Mouse (Mus musculus): ENCODE results near the gene Ankrd33. TPM values are rescaled to one million over a fixed set of nuclear protein-coding genes. Genes with fewer than 3 reads are reported as not detected.

Ankrd33 gene
- polyA plus RNA-seq, 1 experiment from 2014 or later, result not detected

GRCm38 (mm10) chr15:101123202-101123601 lies 7.6 kb downstream of the Ankrd33 start:
- 57% methylated on average over 2 of the region's 4 CpGs for WGBS
- H3K9ac ChIP-seq (ENCODE audit: low read depth, low read length), result no peak overlapping the region

GRCm38 (mm10) chr15:101125561-101125960 lies 10.0 kb downstream of the Ankrd33 start:
- H3K4me3 ChIP-seq (ENCODE audit: low read depth, low read length), result no peak overlapping the region
- DNase-seq (ENCODE audit: low spot score) (no peak), ATAC-seq (ENCODE audit: low read depth) (no peak)
- no peaks in the 10 kb centered on the region for H3K9me3 ChIP-seq (ENCODE audit: control insufficient read depth, low read length)
- H3K36me3 ChIP-seq (ENCODE audit: control insufficient read depth, insufficient read depth, low read length), result no peaks in the 10 kb centered on the region
- H3K4me1 ChIP-seq (ENCODE audit: control insufficient read depth, insufficient read depth, low read length), result peaks cover 18% of the 10 kb centered on the region
- no peak overlapping the region for H3K4me2 ChIP-seq (ENCODE audit: low read depth, low read length)
- no peak overlapping the region for H3K27ac ChIP-seq (replicated peaks; ENCODE audit: low read depth, low read length)
- 81% methylated on average over 6 of the region's 6 CpGs for WGBS
- H3K9ac ChIP-seq (ENCODE audit: low read depth, low read length), result no peak overlapping the region
- peaks cover 9% of the 10 kb centered on the region; the same call in 1 of the 2 replicates for H3K27me3 ChIP-seq (replicated peaks; ENCODE audit: control insufficient read depth, insufficient read depth, low read length)

More at GRCm38 (mm10) chr15:101123202-101123601, 7.6 kb downstream of the Ankrd33 start:
- Histone ChIP-seq H3K4me1 (ENCODE audit: control insufficient read depth, insufficient read depth, low read length) (peaks cover 4% of the 10 kb centered on the region), H3K9me3 (ENCODE audit: control insufficient read depth, low read length) (no peaks in the 10 kb centered on the region), H3K4me2 (ENCODE audit: low read depth, low read length) (no peak overlapping the region), H3K36me3 (ENCODE audit: control insufficient read depth, insufficient read depth, low read length) (no peaks in the 10 kb centered on the region), H3K4me3 (ENCODE audit: low read depth, low read length) (no peak overlapping the region), H3K27ac (replicated peaks; ENCODE audit: low read depth, low read length) (0 out of 2 replicates have a peak overlapping the region, but pooled peaks have one; percentile 39), H3K27me3 (replicated peaks; ENCODE audit: control insufficient read depth, insufficient read depth, low read length) (no peaks in the 10 kb centered on the region)
- ATAC-seq (ENCODE audit: low read depth) (no peak), DNase-seq (ENCODE audit: low spot score) (no peak)

GRCm38 (mm10) chr15:101126876-101127544 lies 11.5 kb downstream of the Ankrd33 start:
- DNase-seq (ENCODE audit: low spot score) (peak; percentile 73), ATAC-seq (ENCODE audit: low read depth) (peak; percentile 35; the same call in 1 of the 2 replicates)
- H3K4me2 ChIP-seq (ENCODE audit: low read depth, low read length), result no peak overlapping the region
- no peak overlapping the region for H3K27ac ChIP-seq (replicated peaks; ENCODE audit: low read depth, low read length)
- WGBS, result 72% methylated on average over 12 of the region's 12 CpGs
- no peaks in the 10 kb centered on the region for H3K9me3 ChIP-seq (ENCODE audit: control insufficient read depth, low read length)
- H3K4me3 ChIP-seq (ENCODE audit: low read depth, low read length), result no peak overlapping the region
- peaks cover 9% of the 10 kb centered on the region; the same call in 1 of the 2 replicates for H3K27me3 ChIP-seq (replicated peaks; ENCODE audit: control insufficient read depth, insufficient read depth, low read length)
- no peak overlapping the region for H3K9ac ChIP-seq (ENCODE audit: low read depth, low read length)
- H3K36me3 ChIP-seq (ENCODE audit: control insufficient read depth, insufficient read depth, low read length), result no peaks in the 10 kb centered on the region
- peaks cover 27% of the 10 kb centered on the region for H3K4me1 ChIP-seq (ENCODE audit: control insufficient read depth, insufficient read depth, low read length)

GRCm38 (mm10) chr15:101128181-101129089 lies 12.9 kb downstream of the Ankrd33 start, which contains the start of gene Acvrl1:
Acvrl1 (plus strand) TSS chr15:101128522.
- H3K27me3 ChIP-seq (replicated peaks; ENCODE audit: control insufficient read depth, insufficient read depth, low read length), result peaks cover 9% of the 10 kb centered on the region; the same call in 1 of the 2 replicates
- H3K36me3 ChIP-seq (ENCODE audit: control insufficient read depth, insufficient read depth, low read length), result no peaks in the 10 kb centered on the region
- H3K4me2 ChIP-seq (ENCODE audit: low read depth, low read length), result peak within 1 kb of the TSS; percentile 85
- peak within 1 kb of the TSS; percentile 69 for H3K9ac ChIP-seq (ENCODE audit: low read depth, low read length)
- no peaks in the 10 kb centered on the region for H3K9me3 ChIP-seq (ENCODE audit: control insufficient read depth, low read length)
- peak within 1 kb of the TSS; percentile 49 for H3K4me3 ChIP-seq (ENCODE audit: low read depth, low read length)
- ATAC-seq (ENCODE audit: low read depth) (peak; percentile 13; the same call in 1 of the 2 replicates), DNase-seq (ENCODE audit: low spot score) (no peak)
- WGBS, result 4% methylated on average over 37 of the region's 46 CpGs
- H3K4me1 ChIP-seq (ENCODE audit: control insufficient read depth, insufficient read depth, low read length), result peaks cover 34% of the 10 kb centered on the region
- H3K27ac ChIP-seq (replicated peaks; ENCODE audit: low read depth, low read length), result no peak within 1 kb of the TSS

GRCm38 (mm10) chr15:101129412-101129811 lies 13.9 kb downstream of the Ankrd33 start:
- ATAC-seq (ENCODE audit: low read depth) (no peak), DNase-seq (ENCODE audit: low spot score) (no peak)
- Histone ChIP-seq H3K4me1 (ENCODE audit: control insufficient read depth, insufficient read depth, low read length) (peaks cover 43% of the 10 kb centered on the region), H3K36me3 (ENCODE audit: control insufficient read depth, insufficient read depth, low read length) (no peaks in the 10 kb centered on the region), H3K4me2 (ENCODE audit: low read depth, low read length) (peak overlapping the region; percentile 85), H3K27me3 (replicated peaks; ENCODE audit: control insufficient read depth, insufficient read depth, low read length) (peaks cover 9% of the 10 kb centered on the region; the same call in 1 of the 2 replicates), H3K4me3 (ENCODE audit: low read depth, low read length) (peak overlapping the region; percentile 49), H3K27ac (replicated peaks; ENCODE audit: low read depth, low read length) (no peak overlapping the region), H3K9ac (ENCODE audit: low read depth, low read length) (no peak overlapping the region; the same call in 1 of the 2 replicates), H3K9me3 (ENCODE audit: control insufficient read depth, low read length) (no peaks in the 10 kb centered on the region)
- WGBS, result 39% methylated on average over 5 of the region's 5 CpGs

- Histone ChIP-seq H3K9me3 (ENCODE audit: control insufficient read depth, low read length) (no peaks in the 10 kb centered on the region), H3K9ac (ENCODE audit: low read depth, low read length) (no peak overlapping the region), H3K36me3 (ENCODE audit: control insufficient read depth, insufficient read depth, low read length) (no peaks in the 10 kb centered on the region), H3K27me3 (replicated peaks; ENCODE audit: control insufficient read depth, insufficient read depth, low read length) (peaks cover 9% of the 10 kb centered on the region; the same call in 1 of the 2 replicates), H3K4me3 (ENCODE audit: low read depth, low read length) (no peak overlapping the region), H3K27ac (replicated peaks; ENCODE audit: low read depth, low read length) (no peak overlapping the region; the same call in 1 of the 2 replicates), H3K4me1 (ENCODE audit: control insufficient read depth, insufficient read depth, low read length) (peaks cover 43% of the 10 kb centered on the region), H3K4me2 (ENCODE audit: low read depth, low read length) (peak overlapping the region; percentile 10; the same call in 1 of the 2 replicates)
- DNase-seq (ENCODE audit: low spot score) (no peak), ATAC-seq (ENCODE audit: low read depth) (no peak)
- 28% methylated on average over 11 of the region's 11 CpGs for WGBS
Observed at GRCm38 (mm10) chr15:101131498-101131897, 15.9 kb downstream of the Ankrd33 start.

GRCm38 (mm10) chr15:101132041-101132440 lies 16.5 kb downstream of the Ankrd33 start:
- no peak overlapping the region for H3K4me2 ChIP-seq (ENCODE audit: low read depth, low read length)
- WGBS, result 68% methylated on average over 6 of the region's 6 CpGs
- H3K9me3 ChIP-seq (ENCODE audit: control insufficient read depth, low read length), result no peaks in the 10 kb centered on the region
- peaks cover 9% of the 10 kb centered on the region; the same call in 1 of the 2 replicates for H3K27me3 ChIP-seq (replicated peaks; ENCODE audit: control insufficient read depth, insufficient read depth, low read length)
- H3K36me3 ChIP-seq (ENCODE audit: control insufficient read depth, insufficient read depth, low read length), result no peaks in the 10 kb centered on the region
- DNase-seq (ENCODE audit: low spot score) (no peak), ATAC-seq (ENCODE audit: low read depth) (no peak)
- H3K4me1 ChIP-seq (ENCODE audit: control insufficient read depth, insufficient read depth, low read length), result peaks cover 43% of the 10 kb centered on the region
- no peak overlapping the region for H3K27ac ChIP-seq (replicated peaks; ENCODE audit: low read depth, low read length)
- no peak overlapping the region for H3K9ac ChIP-seq (ENCODE audit: low read depth, low read length)
- no peak overlapping the region for H3K4me3 ChIP-seq (ENCODE audit: low read depth, low read length)

- no peak overlapping the region for H3K4me2 ChIP-seq (ENCODE audit: low read depth, low read length)
- H3K27me3 ChIP-seq (replicated peaks; ENCODE audit: control insufficient read depth, insufficient read depth, low read length), result peaks cover 9% of the 10 kb centered on the region; the same call in 1 of the 2 replicates
- no peaks in the 10 kb centered on the region for H3K9me3 ChIP-seq (ENCODE audit: control insufficient read depth, low read length)
- no peak overlapping the region for H3K9ac ChIP-seq (ENCODE audit: low read depth, low read length)
- H3K4me3 ChIP-seq (ENCODE audit: low read depth, low read length), result no peak overlapping the region
- no peaks in the 10 kb centered on the region for H3K36me3 ChIP-seq (ENCODE audit: control insufficient read depth, insufficient read depth, low read length)
- peaks cover 43% of the 10 kb centered on the region for H3K4me1 ChIP-seq (ENCODE audit: control insufficient read depth, insufficient read depth, low read length)
- ATAC-seq (ENCODE audit: low read depth), result no peak
- H3K27ac ChIP-seq (replicated peaks; ENCODE audit: low read depth, low read length), result 0 out of 2 replicates have a peak overlapping the region, but pooled peaks have one; percentile 6
- no peak for DNase-seq (ENCODE audit: low spot score)
- whole genome bisulfite sequencing, result 63% methylated on average over 6 of the region's 6 CpGs
Observed at GRCm38 (mm10) chr15:101132761-101133160, 17.2 kb downstream of the Ankrd33 start.
